Mouse (Mus musculus): Measurements from ENCODE around the gene Zfand6. TPM values are rescaled to one million over a fixed set of nuclear protein-coding genes. Genes with fewer than 3 reads are reported as not detected.

Zfand6 gene
- polyA plus RNA-seq, 1 experiment from 2014 or later: 126 TPM

DNA sequence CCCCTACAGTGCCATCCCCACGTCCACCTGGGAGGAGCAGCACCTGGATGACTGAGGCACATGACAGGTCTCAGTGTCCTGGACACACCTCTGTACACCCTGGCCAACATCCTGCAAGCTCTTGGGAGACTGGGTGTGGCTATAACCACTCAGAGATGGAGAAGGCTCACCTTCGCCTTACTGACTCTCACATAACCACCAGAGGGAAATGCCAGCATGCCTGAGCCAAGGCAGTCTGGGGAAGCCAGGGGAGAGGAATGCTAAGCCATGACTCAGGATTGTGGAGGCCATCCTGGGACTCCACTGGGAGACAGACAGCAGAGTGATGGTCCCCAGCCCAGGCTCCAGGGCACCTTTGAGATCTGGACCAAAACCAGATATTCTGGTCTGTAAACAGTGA, 112.7 kb downstream of the Zfand6 start:
- Histone ChIP-seq H3K4me1 (replicated peaks; ENCODE audit: control insufficient read depth, insufficient read depth, low read length) (no peaks in the 10 kb centered on the region), H3K9ac (ENCODE audit: low read depth, low read length) (no peak overlapping the region), H3K9me3 (ENCODE audit: control insufficient read depth, low read length) (no peaks in the 10 kb centered on the region), H3K4me2 (no peak overlapping the region), H3K4me3 (ENCODE audit: low read depth, low read length) (no peak overlapping the region), H3K36me3 (ENCODE audit: control insufficient read depth, insufficient read depth, low read length) (no peaks in the 10 kb centered on the region), H3K27ac (ENCODE audit: low read depth, low read length) (no peak overlapping the region), H3K27me3 (replicated peaks; ENCODE audit: control insufficient read depth, insufficient read depth, low read length) (no peaks in the 10 kb centered on the region)
- ATAC-seq (replicated peaks; ENCODE audit: low FRiP score) (no peak), DNase-seq (ENCODE audit: low spot score) (peak; percentile 15)
- 76% methylated on average over 2 of the region's 2 CpGs for WGBS

DNA sequence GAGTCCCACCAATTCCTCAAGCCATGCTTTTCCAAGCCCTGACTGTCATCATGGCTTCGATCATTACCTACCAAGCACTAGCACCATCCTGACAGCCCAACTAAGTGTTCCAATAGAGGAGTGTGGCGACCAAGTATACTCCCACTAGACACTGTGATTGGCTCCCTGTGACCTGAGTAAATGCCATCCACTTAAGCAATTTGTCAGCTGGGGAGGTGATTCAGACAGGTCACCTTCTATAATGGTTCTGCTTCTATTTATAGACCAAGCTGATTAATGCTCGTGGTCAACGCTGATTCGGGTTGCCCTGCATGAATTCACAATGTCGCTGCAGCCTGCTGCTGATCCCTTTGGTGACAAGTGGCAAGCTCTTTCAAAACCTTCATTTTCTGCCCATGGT, 123.6 kb downstream of the Zfand6 start:
- no peak for DNase-seq (ENCODE audit: low spot score)
- no peak for ATAC-seq (replicated peaks; ENCODE audit: low FRiP score)
- Histone ChIP-seq H3K9me3 (ENCODE audit: control insufficient read depth, low read length) (no peaks in the 10 kb centered on the region), H3K27ac (ENCODE audit: low read depth, low read length) (no peak overlapping the region), H3K4me1 (replicated peaks; ENCODE audit: control insufficient read depth, insufficient read depth, low read length) (no peaks in the 10 kb centered on the region), H3K4me3 (ENCODE audit: low read depth, low read length) (no peak overlapping the region), H3K27me3 (replicated peaks; ENCODE audit: control insufficient read depth, insufficient read depth, low read length) (no peaks in the 10 kb centered on the region), H3K4me2 (no peak overlapping the region), H3K9ac (ENCODE audit: low read depth, low read length) (no peak overlapping the region), H3K36me3 (ENCODE audit: control insufficient read depth, insufficient read depth, low read length) (no peaks in the 10 kb centered on the region)
- WGBS: 66% methylated on average over 6 of the region's 6 CpGs

DNA sequence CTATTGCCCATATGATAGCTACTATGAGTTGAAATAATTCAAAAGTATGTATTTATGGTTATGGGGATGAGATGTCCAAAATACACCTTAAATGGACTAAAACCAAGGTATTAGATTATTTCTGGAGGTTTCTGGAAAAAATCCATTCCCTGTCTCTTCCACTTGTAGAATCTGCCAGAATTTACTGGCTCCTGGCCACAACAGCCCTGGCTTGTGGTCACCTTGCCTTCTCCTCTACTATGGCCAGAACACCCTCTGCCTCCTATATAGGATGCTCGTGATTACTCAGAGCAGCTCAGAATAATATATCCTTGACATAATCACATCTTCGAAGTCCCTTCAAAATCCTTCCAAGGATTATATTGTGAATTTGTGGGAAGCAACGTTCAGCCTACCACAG, 125.5 kb downstream of the Zfand6 start:
- Histone ChIP-seq H3K36me3 (ENCODE audit: control insufficient read depth, insufficient read depth, low read length) (no peaks in the 10 kb centered on the region), H3K4me3 (ENCODE audit: low read depth, low read length) (no peak overlapping the region), H3K4me2 (no peak overlapping the region), H3K27ac (ENCODE audit: low read depth, low read length) (no peak overlapping the region), H3K4me1 (replicated peaks; ENCODE audit: control insufficient read depth, insufficient read depth, low read length) (no peaks in the 10 kb centered on the region), H3K9me3 (ENCODE audit: control insufficient read depth, low read length) (no peaks in the 10 kb centered on the region), H3K27me3 (replicated peaks; ENCODE audit: control insufficient read depth, insufficient read depth, low read length) (no peaks in the 10 kb centered on the region), H3K9ac (ENCODE audit: low read depth, low read length) (no peak overlapping the region)
- ATAC-seq (replicated peaks; ENCODE audit: low FRiP score) (no peak), DNase-seq (ENCODE audit: low spot score) (no peak)
- WGBS: 68% methylated on average over 3 of the region's 3 CpGs

Other genes starting within 250 kb of the Zfand6 start
- 0.16 TPM in 1 of 2 replicates, not detected in the other for gene Gm2115, start 161.0 kb downstream of the Zfand6 start, polyA plus RNA-seq (2014; fragmentation: Nextera tagmentation; extraction: Ambion mirVana)
- gene Fah, start 83.2 kb downstream of the Zfand6 start, polyA plus RNA-seq (2014; fragmentation: Nextera tagmentation; extraction: Ambion mirVana): 20.7 and 21.3 TPM in 2 replicates
- not detected in 2 replicates for gene Olfr291, start 163.6 kb upstream of the Zfand6 start, polyA plus RNA-seq (2014; fragmentation: Nextera tagmentation; extraction: Ambion mirVana)

Data from liver, embryonic 11.5 days (tissue).